Mouse (Mus musculus) embryonic facial prominence, embryonic 15.5 days (tissue): ENCODE measurements around the gene Cpeb4. TPM values are rescaled to one million over a fixed set of nuclear protein-coding genes. Genes with fewer than 3 reads are reported as not detected.

Source experiments
- ATAC-seq: fragments of 200-750 bp; cut with Nextera tagmentation; 2 replicates; pipeline ENCODE4 v1.8.0; 2017; ENCODE audit warnings: low read depth, moderate TSS enrichment; ENCODE audit not compliant: insufficient number of reproducible peaks, low FRiP score, low TSS enrichment
- H3K27ac ChIP-seq: fragments of 300-500 bp; sonication (generic); replicated peaks from 2 replicates; pipeline ENCODE4 v1.5.1; 2015; ENCODE audit warnings: mild to moderate bottlenecking, inconsistent platforms
- H3K27me3 ChIP-seq: fragments of 300-500 bp; sonication (generic); 2 replicates; pipeline ENCODE4 v1.6.1; 2015; ENCODE audit warnings: inconsistent platforms
- H3K36me3 ChIP-seq: fragments of 300-500 bp; sonication (generic); 2 replicates; pipeline ENCODE4 v1.6.1; 2015; ENCODE audit warnings: mild to moderate bottlenecking, inconsistent platforms
- H3K4me1 ChIP-seq: fragments of 300-500 bp; sonication (generic); 2 replicates; pipeline ENCODE4 v1.6.1; 2015; ENCODE audit warnings: inconsistent platforms
- H3K4me2 ChIP-seq: fragments of 300-500 bp; sonication (generic); replicated peaks from 2 replicates; pipeline ENCODE4 v1.6.1; 2015; ENCODE audit warnings: mild to moderate bottlenecking, inconsistent platforms
- H3K4me3 ChIP-seq: fragments of 300-500 bp; sonication (generic); replicated peaks from 2 replicates; pipeline ENCODE4 v1.5.1; 2015; ENCODE audit warnings: mild to moderate bottlenecking, inconsistent platforms
- H3K9ac ChIP-seq: fragments of 300-500 bp; sonication (generic); 2 replicates; pipeline ENCODE4 v1.6.1; 2015; ENCODE audit warnings: inconsistent platforms
- H3K9me3 ChIP-seq: fragments of 300-500 bp; sonication (generic); replicated peaks from 2 replicates; pipeline ENCODE4 v1.6.1; 2016; ENCODE audit warnings: inconsistent platforms
- WGBS: fragments of 180-500 bp; shearing (Covaris S2); methylation state at CpG from one replicate; pipeline ENCODE4 v1.1.7; 2015; 5-methylcytosine and 5-hydroxymethylcytosine counted together
- polyA plus RNA-seq: library from polyadenylated mRNA; unstranded; fragments of >200 nt; fragmentation: Nextera tagmentation; extraction: Ambion mirVana; gene quantifications from 2 replicates; pipeline ENCODE4 v1.2.1, GENCODE M21; 2015

Cpeb4 gene
- polyA plus RNA-seq, 1 experiment from 2014 or later = 3.4 TPM

- Histone ChIP-seq H3K4me2 (no peak overlapping the region), H3K4me1 (no peaks in the 10 kb centered on the region), H3K36me3 (no peaks in the 10 kb centered on the region), H3K9me3 (no peaks in the 10 kb centered on the region), H3K27me3 (no peaks in the 10 kb centered on the region), H3K9ac (no peak overlapping the region), H3K27ac (no peak overlapping the region), H3K4me3 (no peak overlapping the region)
- ATAC-seq = no peak
- WGBS = 78% methylated on average over 1 of the region's 1 CpGs
Observed at GRCm38 (mm10) chr11:31902251-31903001, 30.4 kb downstream of the Cpeb4 start.

- no peaks in the 10 kb centered on the region for H3K4me1 ChIP-seq
- no peak overlapping the region for H3K9ac ChIP-seq
- no peaks in the 10 kb centered on the region for H3K36me3 ChIP-seq
- no peak overlapping the region for H3K4me2 ChIP-seq
- no peaks in the 10 kb centered on the region for H3K27me3 ChIP-seq
- H3K4me3 ChIP-seq = no peak overlapping the region
- H3K9me3 ChIP-seq = no peaks in the 10 kb centered on the region
- ATAC-seq = no peak
- no peak overlapping the region for H3K27ac ChIP-seq
Observed at GRCm38 (mm10) chr11:31906499-31906898, 34.5 kb downstream of the Cpeb4 start.

- no peak for ATAC-seq
- Histone ChIP-seq H3K4me2 (no peak overlapping the region), H3K36me3 (no peaks in the 10 kb centered on the region), H3K4me1 (no peaks in the 10 kb centered on the region), H3K27ac (no peak overlapping the region), H3K27me3 (no peaks in the 10 kb centered on the region), H3K9ac (no peak overlapping the region), H3K9me3 (no peaks in the 10 kb centered on the region), H3K4me3 (no peak overlapping the region)
- 64% methylated on average over 1 of the region's 1 CpGs for WGBS
Observed at GRCm38 (mm10) chr11:31907650-31908049, 35.6 kb downstream of the Cpeb4 start.

GRCm38 (mm10) chr11:31912958-31913357 lies 40.9 kb downstream of the Cpeb4 start:
- H3K27me3 ChIP-seq = no peaks in the 10 kb centered on the region
- no peak for ATAC-seq
- H3K9ac ChIP-seq = no peak overlapping the region
- H3K36me3 ChIP-seq = no peaks in the 10 kb centered on the region
- H3K27ac ChIP-seq = no peak overlapping the region
- H3K4me1 ChIP-seq = no peaks in the 10 kb centered on the region
- no peak overlapping the region for H3K4me2 ChIP-seq
- no peaks in the 10 kb centered on the region for H3K9me3 ChIP-seq
- no peak overlapping the region for H3K4me3 ChIP-seq

GRCm38 (mm10) chr11:31917769-31918168 lies 45.8 kb downstream of the Cpeb4 start:
- no peak for ATAC-seq
- H3K9ac ChIP-seq = no peak overlapping the region
- H3K9me3 ChIP-seq = no peaks in the 10 kb centered on the region
- H3K4me3 ChIP-seq = no peak overlapping the region
- no peak overlapping the region for H3K4me2 ChIP-seq
- 100% methylated on average over 1 of the region's 1 CpGs for WGBS
- H3K4me1 ChIP-seq = no peaks in the 10 kb centered on the region
- H3K27me3 ChIP-seq = no peaks in the 10 kb centered on the region
- peaks cover 5% of the 10 kb centered on the region; the same call in 1 of the 2 replicates for H3K36me3 ChIP-seq
- H3K27ac ChIP-seq = no peak overlapping the region

GRCm38 (mm10) chr11:31930051-31930450 lies 58.0 kb downstream of the Cpeb4 start:
- Histone ChIP-seq H3K4me2 (no peak overlapping the region), H3K27me3 (no peaks in the 10 kb centered on the region), H3K36me3 (peaks cover 40% of the 10 kb centered on the region), H3K4me3 (no peak overlapping the region), H3K27ac (no peak overlapping the region), H3K9ac (no peak overlapping the region), H3K9me3 (no peaks in the 10 kb centered on the region), H3K4me1 (no peaks in the 10 kb centered on the region)
- WGBS = 93% methylated on average over 10 of the region's 10 CpGs
- ATAC-seq = no peak

GRCm38 (mm10) chr11:31935652-31936051 lies 63.6 kb downstream of the Cpeb4 start:
- no peaks in the 10 kb centered on the region for H3K4me1 ChIP-seq
- no peak for ATAC-seq
- no peaks in the 10 kb centered on the region for H3K27me3 ChIP-seq
- no peak overlapping the region for H3K27ac ChIP-seq
- peaks cover 10% of the 10 kb centered on the region for H3K36me3 ChIP-seq
- no peak overlapping the region for H3K4me3 ChIP-seq
- no peak overlapping the region for H3K4me2 ChIP-seq
- H3K9ac ChIP-seq = no peak overlapping the region
- no peaks in the 10 kb centered on the region for H3K9me3 ChIP-seq
- 35% methylated on average over 4 of the region's 4 CpGs for WGBS

- Histone ChIP-seq H3K4me2 (no peak overlapping the region), H3K4me3 (no peak overlapping the region), H3K9ac (no peak overlapping the region), H3K27ac (no peak overlapping the region), H3K36me3 (no peaks in the 10 kb centered on the region), H3K9me3 (no peaks in the 10 kb centered on the region), H3K27me3 (no peaks in the 10 kb centered on the region), H3K4me1 (no peaks in the 10 kb centered on the region)
- 90% methylated on average over 10 of the region's 10 CpGs for WGBS
- no peak for ATAC-seq
Observed at GRCm38 (mm10) chr11:31936910-31937525, 65.0 kb downstream of the Cpeb4 start.

GRCm38 (mm10) chr11:31940898-31941639 lies 69.1 kb downstream of the Cpeb4 start:
- H3K9ac ChIP-seq = no peak overlapping the region
- no peak for ATAC-seq
- WGBS = 73% methylated on average over 13 of the region's 13 CpGs

GRCm38 (mm10) chr11:31941640-31942638 lies 69.9 kb downstream of the Cpeb4 start:
- H3K9me3 ChIP-seq = no peaks in the 10 kb centered on the region
- H3K27ac ChIP-seq = no peak overlapping the region
- ATAC-seq = no peak
- WGBS = 80% methylated on average over 4 of the region's 4 CpGs
- no peak overlapping the region for H3K4me2 ChIP-seq
- no peaks in the 10 kb centered on the region for H3K4me1 ChIP-seq
- H3K4me3 ChIP-seq = no peak overlapping the region
- H3K9ac ChIP-seq = no peak overlapping the region
- no peaks in the 10 kb centered on the region for H3K36me3 ChIP-seq
- no peaks in the 10 kb centered on the region for H3K27me3 ChIP-seq

More at GRCm38 (mm10) chr11:31940898-31941639, 69.1 kb downstream of the Cpeb4 start:
- Histone ChIP-seq H3K4me1 (no peaks in the 10 kb centered on the region), H3K27me3 (no peaks in the 10 kb centered on the region), H3K9me3 (no peaks in the 10 kb centered on the region), H3K4me2 (no peak overlapping the region), H3K4me3 (no peak overlapping the region), H3K36me3 (no peaks in the 10 kb centered on the region), H3K27ac (no peak overlapping the region)
